Mouse (Mus musculus): ENCODE data around the gene Erich6.

DNA sequence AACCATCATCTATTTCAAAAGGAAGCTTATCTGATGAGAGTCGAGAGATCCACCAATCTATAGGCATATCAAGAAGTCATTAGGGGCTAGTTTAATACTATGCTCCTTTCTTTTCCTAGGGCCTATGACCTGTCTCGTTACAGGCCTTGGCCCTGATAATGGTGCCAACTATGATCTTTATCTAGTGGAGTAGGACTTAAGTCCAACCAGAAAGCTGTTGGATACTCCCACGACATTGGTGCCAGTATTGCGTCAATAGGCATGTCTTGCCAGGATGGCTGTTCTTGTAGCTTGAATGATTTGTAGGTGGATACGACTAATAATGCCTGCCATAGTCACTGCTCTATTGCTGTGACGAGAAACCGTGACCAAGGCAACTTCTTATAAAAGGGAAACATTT is 27.0 kb upstream of the Erich6 start:
- no peak for TF ChIP-seq CTCF (IDR thresholded peaks at IDR 0.05; ENCODE audit: extremely low read depth, insufficient read depth, low read length)
- no peak for TF ChIP-seq POLR2A (IDR thresholded peaks at IDR 0.05; ENCODE audit: extremely low read depth, insufficient read depth, low read length)
